Mouse (Mus musculus) cortical plate, adult 2 months (tissue): ENCODE data around the gene Uqcrc1.

ENCODE experiments used
- CTCF ChIP-seq: fragments of 200-500 bp; IDR thresholded peaks from 2 replicates; pipeline ENCODE4 v1.5.1; 2011; ENCODE audit warnings: mild to moderate bottlenecking, control low read depth, low read length; ENCODE audit not compliant: insufficient read depth; ENCODE audit errors: extremely low read depth
- POLR2A ChIP-seq: fragments of 200-500 bp; IDR thresholded peaks from 2 replicates; pipeline ENCODE4 v1.6.1; 2011; ENCODE audit warnings: mild to moderate bottlenecking, low read length, control low read depth; ENCODE audit not compliant: insufficient read depth; ENCODE audit errors: extremely low read depth

DNA sequence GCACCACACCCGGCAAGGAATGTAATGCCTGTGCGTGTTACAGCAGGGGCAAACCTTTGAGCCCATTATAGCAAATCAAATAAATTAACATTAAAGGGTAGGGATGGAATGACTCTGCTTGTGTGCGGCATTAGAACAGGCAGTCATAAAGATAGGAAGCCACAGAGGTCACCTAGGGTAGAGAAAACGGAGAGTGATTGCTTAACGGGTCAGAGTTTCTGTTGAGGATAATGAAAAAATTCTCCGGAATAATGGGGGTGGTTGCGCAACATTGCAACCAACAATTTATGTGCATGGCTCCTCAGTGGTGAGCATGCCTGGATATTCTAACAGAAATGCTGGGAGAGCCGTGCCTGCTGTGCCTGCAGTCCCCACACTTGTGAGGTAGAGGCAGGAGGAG lies 10.5 kb upstream of the Uqcrc1 start:
- TF ChIP-seq CTCF (no peak), POLR2A (no peak)
